Mouse (Mus musculus): ENCODE measurements at regions not wholly inside any gene's neighbourhood (a gene's known extent, or its start where the extent isn't known, plus 50 kb on each side); places are given as distances from the start of the nearest gene placed in this dataset.

DNA sequence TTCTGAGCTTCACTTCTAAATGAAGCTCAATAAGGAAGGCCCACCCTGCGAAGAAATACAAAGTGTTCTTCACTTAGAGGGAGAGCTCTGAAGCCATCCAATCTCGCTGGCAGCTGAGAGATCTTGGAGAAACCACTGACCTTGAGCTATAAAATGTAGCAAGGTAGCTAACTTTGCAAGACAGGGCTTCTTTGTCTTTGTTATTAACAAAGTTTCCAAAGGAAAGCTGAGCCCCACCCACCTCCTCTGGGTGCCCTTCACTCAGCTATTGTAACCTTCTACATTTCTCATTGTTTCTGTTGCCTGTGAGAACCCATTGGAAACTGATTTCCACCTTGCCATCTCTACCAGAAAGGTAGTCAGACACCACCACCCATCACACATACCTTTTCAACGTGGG lies 57.2 kb upstream of the Usp9x start:
- TF ChIP-seq CTCF (IDR thresholded peaks at IDR 0.05; ENCODE audit: insufficient read depth, low read length) (no peak), POLR2A (IDR thresholded peaks at IDR 0.05; ENCODE audit: borderline replicate concordance, extremely low read depth, low read depth, low read length) (no peak)
